Mouse (Mus musculus): ENCODE measurements around the gene Stat6.

The Stat6 gene

GRCm38 (mm10) chr10:127614236-127615033, 28.4 kb upstream of the Stat6 start:
- no peak for DNase-seq (ENCODE audit: inconsistent age in 2 of 2, low spot score in 1 of 2)

- no peak for DNase-seq (ENCODE audit: inconsistent age in 2 of 2, low spot score in 1 of 2)
Observed at GRCm38 (mm10) chr10:127615034-127615374, 27.8 kb upstream of the Stat6 start.

GRCm38 (mm10) chr10:127615591-127615990, 27.2 kb upstream of the Stat6 start:
- no peak for DNase-seq (ENCODE audit: inconsistent age in 2 of 2, low spot score in 1 of 2)

DNA sequence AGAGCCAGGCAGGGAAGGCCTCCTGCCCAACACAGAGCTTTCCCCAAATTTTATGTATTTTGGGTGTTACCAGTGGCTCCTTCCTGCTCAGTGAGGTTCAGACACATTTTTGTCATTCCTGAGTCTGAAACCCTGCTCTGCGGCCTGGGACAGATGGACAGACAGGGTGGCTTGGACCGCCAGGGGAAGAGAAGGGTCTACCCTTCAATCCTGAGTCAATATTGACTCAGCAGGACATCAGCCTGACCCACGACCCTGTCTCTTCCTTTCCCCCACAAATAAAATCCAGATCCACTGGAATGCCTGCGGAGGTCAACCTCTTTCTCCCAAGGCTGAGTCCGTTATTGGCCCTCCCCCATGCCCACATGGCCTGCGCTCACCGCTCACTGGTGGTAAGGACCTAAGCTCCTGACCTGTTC, 26.5 kb upstream of the Stat6 start:
- DNase-seq (ENCODE audit: inconsistent age in 2 of 2, low spot score in 1 of 2): peak in 1 of 2 experiments; percentile 64

- DNase-seq (ENCODE audit: inconsistent age in 2 of 2, low spot score in 1 of 2): peak in 1 of 2 experiments; percentile 51
Observed at GRCm38 (mm10) chr10:127617294-127617693, 25.5 kb upstream of the Stat6 start.

GRCm38 (mm10) chr10:127618173-127618572, 24.6 kb upstream of the Stat6 start:
- DNase-seq (ENCODE audit: inconsistent age in 2 of 2, low spot score in 1 of 2): peak in 1 of 2 experiments; percentile 62

DNA sequence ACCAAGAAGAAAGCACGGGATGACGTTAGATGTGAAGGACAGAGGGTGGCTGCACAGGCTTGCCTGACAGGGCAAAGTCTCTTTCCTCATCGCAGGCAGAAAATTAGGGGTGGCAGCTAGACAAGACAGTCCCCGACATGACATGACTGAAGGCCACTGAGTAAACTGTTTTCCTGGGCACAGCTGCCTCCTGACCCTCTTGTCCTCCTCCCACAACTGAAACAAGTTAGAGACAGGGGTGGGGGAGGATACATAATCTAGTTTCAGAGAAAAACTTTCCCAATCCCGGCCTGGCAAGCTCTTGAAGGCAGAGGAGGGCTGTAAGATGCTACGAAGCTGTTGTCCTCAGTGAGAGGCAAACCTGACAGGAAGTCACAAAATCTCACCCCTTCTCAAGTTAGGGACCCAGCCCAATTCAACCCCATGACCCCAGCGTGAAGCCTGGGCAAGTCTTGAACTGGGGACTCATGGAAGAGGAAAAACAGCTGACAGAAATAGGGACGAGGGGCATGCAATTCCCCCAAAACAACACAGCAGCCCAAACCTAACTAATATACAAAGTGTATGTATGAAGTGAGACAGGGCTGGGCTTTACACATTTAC, 23.6 kb upstream of the Stat6 start:
- peak in 1 of 2 experiments; percentile 77 for DNase-seq (ENCODE audit: inconsistent age in 2 of 2, low spot score in 1 of 2)

DNA sequence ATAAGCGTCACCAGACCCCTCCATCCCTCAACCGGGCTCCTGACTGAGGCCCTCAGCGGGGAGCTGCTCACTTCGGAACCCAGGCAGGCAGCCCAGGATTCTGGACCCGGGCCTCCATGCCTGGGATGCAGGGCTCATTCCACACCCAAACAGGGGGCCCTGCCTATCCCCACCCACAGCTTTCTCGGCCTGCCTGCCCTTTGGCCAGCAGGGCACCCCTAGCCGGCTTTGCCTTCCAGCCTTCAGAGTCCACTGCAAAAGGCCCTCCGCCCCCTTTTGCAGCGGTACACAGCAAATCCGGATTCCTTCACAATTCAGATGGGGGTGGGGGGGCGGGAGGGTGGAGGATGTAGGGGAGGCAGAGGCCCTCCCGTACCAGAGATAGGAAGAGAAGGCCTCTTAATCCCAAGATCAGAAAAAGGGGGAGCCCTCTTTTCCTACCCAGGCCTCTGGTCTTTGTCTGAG, 22.8 kb upstream of the Stat6 start:
- DNase-seq (ENCODE audit: inconsistent age in 2 of 2, low spot score in 1 of 2): peak; percentile 41 to 68

DNA sequence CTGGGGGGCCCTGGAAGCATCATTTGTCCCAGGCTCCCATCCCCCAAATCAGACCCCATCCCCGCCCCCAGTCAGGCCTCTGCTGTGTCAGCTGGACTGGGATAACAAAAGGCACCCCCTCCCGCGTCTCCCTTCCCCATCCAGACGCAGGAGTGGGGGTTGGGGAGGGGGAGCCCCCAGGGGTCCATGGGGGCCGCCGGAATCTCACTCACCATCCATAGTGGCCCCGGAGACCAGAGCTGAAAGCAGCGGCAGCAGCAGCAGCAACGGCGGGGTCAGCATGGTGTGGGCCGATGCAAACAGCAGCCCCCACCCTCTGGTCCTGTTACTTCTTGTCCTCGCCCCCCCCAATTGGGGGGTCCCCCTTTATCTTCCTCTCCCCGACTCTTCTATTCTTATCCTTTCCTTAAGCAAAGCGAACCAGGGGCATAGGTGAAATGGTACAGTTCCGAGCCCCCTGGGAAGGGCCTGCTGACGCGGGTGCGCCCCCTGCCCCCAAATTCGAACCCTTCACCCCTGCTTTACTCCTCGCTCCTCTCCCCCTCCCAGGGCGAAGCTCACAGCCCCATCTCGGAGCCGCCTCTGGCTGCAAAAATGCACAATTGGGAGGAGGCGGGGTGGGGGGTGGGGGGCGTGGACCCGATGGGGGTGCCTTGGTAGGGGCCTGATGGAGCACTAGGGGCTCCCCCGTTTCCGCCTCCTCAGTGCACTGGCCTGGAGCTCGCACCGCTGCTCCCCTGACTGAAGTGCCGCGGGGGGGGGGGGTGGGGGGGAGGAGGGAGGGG, 22.2 kb upstream of the Stat6 start, which contains the start of gene Lrp1:
Gene Lrp1, minus strand, starts transcription at position 743 of the 785 bp plus-strand sequence.
- DNase-seq (ENCODE audit: inconsistent age in 2 of 2, low spot score in 1 of 2): peak; percentile 68 to 82

- peak; percentile 95 to 98 for DNase-seq (ENCODE audit: inconsistent age in 2 of 2, low spot score in 1 of 2)
Observed at GRCm38 (mm10) chr10:127621191-127622056, 21.4 kb upstream of the Stat6 start.

DNA sequence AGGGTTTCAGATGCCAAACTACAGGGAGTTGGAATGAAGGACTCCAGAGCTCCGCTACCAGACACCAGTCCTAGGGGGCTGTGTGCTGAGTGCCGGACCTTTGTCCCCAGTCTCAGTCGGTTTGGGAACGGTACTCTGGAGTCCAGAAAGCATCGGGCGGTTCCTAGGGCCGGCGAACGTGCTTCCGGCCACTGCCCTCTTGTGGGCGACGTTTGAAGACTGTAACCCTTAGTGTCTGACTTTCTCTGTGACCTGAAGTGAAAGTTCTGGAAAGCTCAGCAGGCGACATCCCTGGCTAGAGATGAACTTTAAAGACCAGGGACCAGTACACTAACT, 20.8 kb upstream of the Stat6 start:
- peak; percentile 88 to 96 for DNase-seq (ENCODE audit: inconsistent age in 2 of 2, low spot score in 1 of 2)

DNA sequence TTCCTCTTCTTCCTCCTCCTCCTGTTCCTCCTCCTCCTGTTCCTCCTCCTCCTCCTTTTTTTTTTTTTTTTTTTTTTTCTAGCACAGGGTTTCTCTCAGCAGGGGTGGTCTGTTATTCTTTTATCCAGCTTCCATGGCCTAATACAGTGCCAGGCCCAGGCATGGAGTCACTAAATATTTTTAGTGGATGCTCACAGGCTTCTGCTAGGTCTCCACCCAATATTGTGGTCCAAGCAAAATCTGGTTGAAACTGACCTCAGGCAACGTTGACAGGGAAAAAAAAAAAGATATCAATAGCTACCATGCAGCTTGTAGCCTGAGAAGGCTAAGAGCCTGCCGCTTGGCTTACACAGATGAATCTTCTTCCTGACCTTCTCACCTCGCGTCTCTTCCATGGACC, 20.1 kb upstream of the Stat6 start:
- DNase-seq (ENCODE audit: inconsistent age in 2 of 2, low spot score in 1 of 2): no peak

DNA sequence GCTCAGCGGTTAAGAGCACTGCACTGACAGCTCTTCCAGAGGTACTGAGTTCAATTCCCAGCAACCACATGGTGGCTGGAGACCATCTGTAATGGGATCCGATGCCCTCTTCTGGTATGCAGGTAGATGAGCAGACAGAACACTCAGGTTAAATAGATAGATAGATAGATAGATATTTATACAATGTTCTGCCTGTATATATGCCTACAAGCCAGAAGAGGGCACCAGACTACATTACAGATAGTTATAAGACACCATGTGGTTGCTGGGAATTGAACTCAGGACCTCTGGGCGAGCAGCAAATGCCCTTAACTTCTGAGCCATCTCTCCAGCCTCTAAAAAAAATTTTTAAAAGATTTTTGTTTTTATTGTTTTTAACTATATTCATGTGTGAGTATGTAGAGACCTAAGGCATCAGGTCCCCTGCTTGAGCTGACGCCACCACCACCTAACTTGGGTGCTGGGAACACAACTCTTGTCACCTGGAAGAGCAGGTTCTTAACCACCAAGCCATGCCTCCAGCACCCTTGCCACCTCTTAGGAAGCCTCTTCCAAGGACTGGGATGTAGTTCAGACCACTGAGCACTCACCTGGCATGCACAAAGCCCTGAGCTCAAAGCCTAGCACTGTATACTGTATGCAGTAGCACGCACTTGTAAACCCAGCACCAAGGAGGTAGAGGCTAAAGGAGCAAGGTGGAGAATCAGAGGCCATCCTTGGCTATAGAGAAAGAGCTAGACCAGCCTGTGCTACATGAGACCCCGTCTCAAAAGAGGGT, 19.2 kb upstream of the Stat6 start:
- DNase-seq (ENCODE audit: inconsistent age in 2 of 2, low spot score in 1 of 2): no peak

DNA sequence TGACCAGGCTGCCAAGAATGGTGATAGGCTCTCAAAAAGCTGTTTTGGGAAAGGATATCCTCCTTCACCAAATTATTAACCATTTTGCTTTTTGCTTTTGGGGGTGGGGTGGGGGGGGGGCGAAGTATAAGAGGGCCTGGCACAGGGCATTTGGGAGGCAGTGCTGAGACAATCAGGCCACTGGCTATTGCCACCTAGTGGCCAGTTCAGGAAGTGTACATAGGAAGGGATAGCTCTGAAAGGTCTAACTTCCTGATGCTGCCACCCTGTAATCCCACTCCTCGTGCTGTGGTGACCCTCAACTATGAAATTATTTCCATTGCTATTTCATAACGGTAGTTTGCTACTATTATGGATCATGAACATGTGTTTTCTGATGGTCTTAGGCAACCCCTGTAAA, 16.4 kb upstream of the Stat6 start:
- DNase-seq (ENCODE audit: inconsistent age in 2 of 2, low spot score in 1 of 2): peak; percentile 45 to 74

DNA sequence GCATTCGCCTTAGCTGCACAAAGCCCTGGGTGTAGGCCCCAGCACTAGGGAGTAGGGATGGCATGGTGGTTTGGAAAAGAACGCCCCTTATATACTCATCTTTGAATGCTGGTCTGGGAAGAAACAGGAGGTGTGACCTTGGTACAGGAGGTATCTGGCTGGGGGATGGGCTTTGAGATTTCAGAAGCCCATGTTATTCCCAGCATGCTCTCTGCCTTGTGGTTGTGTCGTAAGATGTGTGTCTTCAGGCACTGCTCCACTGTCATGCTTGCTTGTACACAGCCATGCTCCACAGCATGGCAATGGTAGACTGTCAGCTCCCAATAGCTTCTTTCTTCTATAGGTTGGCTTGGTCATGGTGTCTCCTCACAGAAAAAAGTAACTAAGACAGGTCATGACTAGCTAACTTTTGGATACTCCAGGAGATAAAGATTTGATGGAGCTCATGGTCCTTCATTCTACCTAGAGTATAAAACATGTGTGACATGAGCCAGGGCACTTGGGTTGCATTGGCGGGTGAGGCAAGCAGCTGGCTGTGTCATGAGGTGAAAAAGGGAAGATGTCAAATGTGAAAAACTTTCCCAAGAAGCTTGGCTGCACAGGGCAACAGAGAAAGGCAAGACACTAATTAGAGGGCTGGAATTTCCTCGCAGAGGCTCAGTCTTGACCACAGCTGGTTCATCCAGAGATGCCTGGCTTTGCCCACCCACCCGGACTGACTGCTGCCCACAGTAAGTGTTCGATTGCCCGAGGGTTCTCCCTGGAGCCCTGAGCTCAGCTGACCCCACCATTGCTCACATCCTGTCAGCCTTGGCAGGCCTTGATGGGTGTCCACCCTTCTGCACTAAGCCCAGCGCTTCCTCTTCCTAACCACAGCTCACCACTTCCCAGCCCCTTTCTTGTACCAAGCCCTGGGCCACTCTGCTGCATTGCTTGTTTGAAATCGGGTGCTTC, 11.2 kb upstream of the Stat6 start:
- no peak for DNase-seq (ENCODE audit: inconsistent age in 2 of 2, low spot score in 1 of 2)

- no peak for DNase-seq (ENCODE audit: inconsistent age in 2 of 2, low spot score in 1 of 2)
Observed at GRCm38 (mm10) chr10:127632668-127633271, 10.0 kb upstream of the Stat6 start.

DNA sequence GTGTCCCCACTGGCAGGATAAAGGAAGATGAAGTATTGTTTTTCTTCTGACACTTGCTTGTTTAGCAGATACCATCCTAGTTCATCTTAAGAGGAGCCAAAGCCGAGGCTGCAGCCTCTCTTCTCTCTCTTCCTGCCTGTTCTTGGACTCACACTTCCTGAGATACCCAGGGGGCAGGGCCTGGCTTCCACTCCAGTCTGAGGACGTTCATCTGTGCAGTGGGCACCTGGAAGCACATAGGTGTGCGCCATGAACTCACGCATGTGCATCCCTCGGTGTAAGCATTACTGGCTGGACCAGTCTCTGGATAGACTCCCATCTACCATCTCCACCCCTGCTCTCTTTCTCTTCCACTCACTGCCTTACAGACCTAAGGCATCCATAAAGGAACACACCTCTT, 2.4 kb upstream of the Stat6 start:
- DNase-seq (ENCODE audit: inconsistent age in 2 of 2, low spot score in 1 of 2): no peak
